In genomic region chr11:98540319-98540718, GRCm38 (mm10) we compare ENCODE assay signal across 18 mouse cellular contexts. TPM values are rescaled to one million over a fixed set of nuclear protein-coding genes. Genes with fewer than 3 reads are reported as not detected.
DNase-seq lines count a peak whose midpoint lies in the region; ATAC-seq and TF ChIP-seq lines count a peak whose summit lies in the region.
"Had no signal": no experiment of that assay in that cellular context is flagged by ENCODE, and none has a peak within 500 bp of the region (broad histone marks: within the 10 kb centered on the region; RNA-seq: fewer than 3 reads in every experiment).

No protein-coding gene starts in this region.

- no peaks in the 10 kb centered on the region for H3K9me3 ChIP-seq in liver, embryonic 12.5 days (replicated peaks)
- peaks cover 24% of the 10 kb centered on the region for H3K9me3 ChIP-seq in CH12.LX (replicated peaks; ENCODE audit: low read length)
- H3K9me3 ChIP-seq: neural tube, embryonic 12.5 days; stomach, embryonic 15.5 days had no signal

- in situ Hi-C loops in CH12.LX (cut with MboI; ENCODE audit: low pct_ligation_motif_present, low pct_unique_long_range_greater_than_20kb, low sequenced_read_pairs): no loop called here

- no peaks in the 10 kb centered on the region for H3K36me3 ChIP-seq in liver, embryonic 12.5 days
- H3K36me3 ChIP-seq in CH12.LX (replicated peaks in 1 of 2; ENCODE audit: control insufficient read depth in 1 of 2, insufficient read depth in 1 of 2, low read length in 1 of 2): peaks cover 16 to 61% of the 10 kb centered on the region in 2 experiments
- H3K36me3 ChIP-seq: midbrain, embryonic 12.5 days; neural tube, embryonic 12.5 days; stomach, embryonic 15.5 days had no signal

- H3K27ac ChIP-seq in liver, embryonic 12.5 days: no peak overlapping the region
- H3K27ac ChIP-seq in CH12.LX (ENCODE audit: insufficient read depth, low read depth): no peak overlapping the region
- H3K27ac ChIP-seq: midbrain, embryonic 12.5 days; neural tube, embryonic 12.5 days; stomach, embryonic 15.5 days had no signal

- peaks cover 84% of the 10 kb centered on the region for H3K79me2 ChIP-seq in CH12.LX (replicated peaks; ENCODE audit: control insufficient read depth, extremely low read depth, insufficient read depth, poor library complexity, severe bottlenecking)

- H3K4me2 ChIP-seq in liver, embryonic 12.5 days: no peak overlapping the region
- H3K4me2 ChIP-seq in CH12.LX (ENCODE audit: insufficient read depth, low read depth, poor library complexity, severe bottlenecking): no peak overlapping the region
- H3K4me2 ChIP-seq: midbrain, embryonic 12.5 days; neural tube, embryonic 12.5 days; stomach, embryonic 15.5 days had no signal

- TF ChIP-seq RAD21 in CH12.LX (IDR thresholded peaks at IDR 0.05; ENCODE audit: low read depth, low read length): peak; percentile 40

- TF ChIP-seq CTCF in CH12.LX (conservative IDR thresholded peaks at IDR 0.05 in 1 of 2, IDR thresholded peaks at IDR 0.05 in 1 of 2; ENCODE audit: low read depth in 2 of 2, low read length in 2 of 2): peak in 1 of 2 experiments; percentile 52; a peak in 2 of 4 replicates

- dilution Hi-C loops in CH12.LX (cut with MboI; ENCODE audit: extremely low pct_ligation_motif_present, extremely low pct_unique_long_range_greater_than_20kb, low sequenced_read_pairs): no loop called here

- H3K4me1 ChIP-seq in liver, embryonic 12.5 days: peaks cover 1% of the 10 kb centered on the region; the same call in 1 of the 2 replicates
- H3K4me1 ChIP-seq in CH12.LX (ENCODE audit: control insufficient read depth in 1 of 2, insufficient read depth in 2 of 2): peaks cover 14 to 48% of the 10 kb centered on the region in 2 experiments

- peaks cover 41% of the 10 kb centered on the region for H3K27me3 ChIP-seq in liver, embryonic 12.5 days (replicated peaks)
- H3K27me3 ChIP-seq in CH12.LX (replicated peaks): no peaks in the 10 kb centered on the region

- peak; percentile 15 for DNase-seq in liver
- peak; percentile 74 to 75 for DNase-seq in B cell, adult 2 months
- DNase-seq in CH12.LX (ENCODE audit: extremely low read depth): no peak
- DNase-seq in ovary, postnatal 36 days (ENCODE audit: low spot score): no peak
- no peak for DNase-seq in yolk sac, embryonic 10.5 days (ENCODE audit: low spot score)
- DNase-seq: cerebellum, adult 9-11 months; heart, postnatal 14 days had no signal

- TF ChIP-seq POLR2A in CH12.LX (IDR thresholded peaks at IDR 0.05; ENCODE audit: low read depth, low read length): no peak

- no peak overlapping the region for H3K4me3 ChIP-seq in liver, embryonic 12.5 days
- H3K4me3 ChIP-seq in CH12.LX (replicated peaks in 1 of 3; ENCODE audit: low read depth in 2 of 3, low read length in 2 of 3, poor library complexity in 1 of 3): no peak overlapping the region
- H3K4me3 ChIP-seq: midbrain, embryonic 12.5 days; neural tube, embryonic 12.5 days; stomach, embryonic 15.5 days had no signal

- WGBS in liver, embryonic 12.5 days (ENCODE audit: insufficient replicate concordance): 68% methylated on average over 5 of the region's 5 CpGs

- no peak for ATAC-seq in liver, embryonic 12.5 days
- ATAC-seq in erythroblast, adult 5-6 weeks (replicated peaks; ENCODE audit: low FRiP score, poor library complexity, severe bottlenecking): 0 out of 2 replicates have a peak, but pooled peaks have one; percentile 51
- ATAC-seq: forebrain, embryonic 16.5 days had no signal

- TF ChIP-seq EP300 in CH12.LX (IDR thresholded peaks at IDR 0.05; ENCODE audit: low read length): no peak

- no peak overlapping the region for H3K9ac ChIP-seq in liver, embryonic 12.5 days
- H3K9ac ChIP-seq in CH12.LX (ENCODE audit: insufficient read depth, low read depth): no peak overlapping the region
- H3K9ac ChIP-seq: midbrain, embryonic 12.5 days; neural tube, embryonic 12.5 days; stomach, embryonic 15.5 days had no signal

TF ChIP-seq in CH12.LX, 34 proteins besides CTCF, POLR2A, EP300 and RAD21:
- TF ChIP-seq SMC3 (IDR thresholded peaks at IDR 0.05; ENCODE audit: low read depth, low read length): peak; percentile 47
- no peak for TF ChIP-seq MXI1 (IDR thresholded peaks at IDR 0.05; ENCODE audit: low read depth, low read length)
TF ChIP-seq in CH12.LX: peak in this region for 1.

RNA-seq across cellular contexts. Expression of gene Ikzf3, which starts 5.5 kb away (rescaled TPM):
- 0.07 and 0.12 TPM in 2 replicates for polyA plus RNA-seq in liver, embryonic 12.5 days (2016; fragmentation: Nextera tagmentation; extraction: Ambion mirVana)
- total RNA-seq in CH12.LX (2012; rRNA removed): 110 and 124 TPM in 2 replicates
- 118 and 130 TPM in 2 replicates for total RNA-seq in CH12.LX (2014; rRNA removed)
- 238 and 243 TPM in 2 replicates for polyA plus RNA-seq in CH12.LX (2012; ENCODE audit: insufficient read length, low read depth)
- 2.7 and 3.1 TPM in 2 replicates for total RNA-seq in erythroblast, adult 5-6 weeks (2015; ENCODE audit: low replicate concordance)
- total RNA-seq in erythroblast, adult 5-6 weeks (2017; ENCODE audit: low replicate concordance): 1.4 and 2.6 TPM in 2 replicates
- polyA plus RNA-seq: forebrain, embryonic 16.5 days had no signal

RNA-seq across cellular contexts. Expression of gene Zpbp2, which starts 10.6 kb away (rescaled TPM):
- 0.46 and 0.55 TPM in 2 replicates for polyA plus RNA-seq in liver, embryonic 12.5 days (2016; fragmentation: Nextera tagmentation; extraction: Ambion mirVana)
- total RNA-seq in CH12.LX (2012; rRNA removed) (3.1 and 3.9 TPM in 2 replicates), CH12.LX (2014; rRNA removed) (3.2 and 5.0 TPM in 2 replicates)
- 3.0 and 3.7 TPM in 2 replicates for polyA plus RNA-seq in CH12.LX (2012; ENCODE audit: insufficient read length, low read depth)
- not detected in 2 replicates for total RNA-seq in erythroblast, adult 5-6 weeks (2015; ENCODE audit: low replicate concordance)
- 4.6 TPM in 1 of 2 replicates, not detected in the other for total RNA-seq in erythroblast, adult 5-6 weeks (2017; ENCODE audit: low replicate concordance)
- total RNA-seq: gastrocnemius, postnatal 4 days; heart, postnatal 14 days; left cerebral cortex, postnatal 25 days had no signal
- polyA plus RNA-seq: embryonic facial prominence, embryonic 14.5 days; forebrain, embryonic 16.5 days; lung, embryonic 16.5 days; neural tube, embryonic 12.5 days had no signal

RNA-seq across cellular contexts. Expression of gene Ormdl3, which starts 46.8 kb away (rescaled TPM):
- polyA plus RNA-seq in liver, embryonic 12.5 days (2016; fragmentation: Nextera tagmentation; extraction: Ambion mirVana): 44.2 and 44.3 TPM in 2 replicates
- total RNA-seq in CH12.LX (2012; rRNA removed) (45.1 and 49.7 TPM in 2 replicates), CH12.LX (2014; rRNA removed) (30.6 and 32.9 TPM in 2 replicates)
- polyA plus RNA-seq in CH12.LX (2012; ENCODE audit: insufficient read length, low read depth): 32.5 and 34.9 TPM in 2 replicates
- 20.5 and 31.9 TPM in 2 replicates for total RNA-seq in erythroblast, adult 5-6 weeks (2015; ENCODE audit: low replicate concordance)
- 37.9 and 51.6 TPM in 2 replicates for total RNA-seq in erythroblast, adult 5-6 weeks (2017; ENCODE audit: low replicate concordance)

RNA-seq across cellular contexts. Expression of gene Lrrc3c, which starts 57.8 kb away (rescaled TPM):
- polyA plus RNA-seq in liver, embryonic 12.5 days (2016; fragmentation: Nextera tagmentation; extraction: Ambion mirVana): not detected in 2 replicates
- total RNA-seq in CH12.LX (2012; rRNA removed): not detected in 2 replicates
- not detected in 2 replicates for total RNA-seq in CH12.LX (2014; rRNA removed)
- polyA plus RNA-seq in CH12.LX (2012; ENCODE audit: insufficient read length, low read depth): not detected in 2 replicates
- total RNA-seq in erythroblast, adult 5-6 weeks (2015; ENCODE audit: low replicate concordance): not detected in 2 replicates
- not detected in 2 replicates for total RNA-seq in erythroblast, adult 5-6 weeks (2017; ENCODE audit: low replicate concordance)
- total RNA-seq: gastrocnemius, postnatal 4 days; heart, postnatal 14 days; left cerebral cortex, postnatal 25 days had no signal
- polyA plus RNA-seq: embryonic facial prominence, embryonic 14.5 days; forebrain, embryonic 16.5 days; intestine, embryonic 14.5 days; lung, embryonic 16.5 days; midbrain, embryonic 12.5 days; neural tube, embryonic 12.5 days; stomach, embryonic 15.5 days had no signal

Comparison
In these comparisons a context has a peak if more than half of its experiments do, and no peak if none do; other contexts are left out.
1. DNase-seq: peak in liver (single experiment) and B cell, adult 2 months (2 of 2); none in CH12.LX (single experiment), ovary, postnatal 36 days (single experiment) and yolk sac, embryonic 10.5 days (single experiment).
2. RNA of gene Ikzf3, which starts 5.5 kb away (total RNA-seq): 110 to 130 TPM in CH12.LX; 1.4 to 3.1 TPM in erythroblast, adult 5-6 weeks; every median in the first group is over 10 times any median in the second.